ENCODE assay signal across 17 mouse cellular contexts in the genomic region with DNA sequence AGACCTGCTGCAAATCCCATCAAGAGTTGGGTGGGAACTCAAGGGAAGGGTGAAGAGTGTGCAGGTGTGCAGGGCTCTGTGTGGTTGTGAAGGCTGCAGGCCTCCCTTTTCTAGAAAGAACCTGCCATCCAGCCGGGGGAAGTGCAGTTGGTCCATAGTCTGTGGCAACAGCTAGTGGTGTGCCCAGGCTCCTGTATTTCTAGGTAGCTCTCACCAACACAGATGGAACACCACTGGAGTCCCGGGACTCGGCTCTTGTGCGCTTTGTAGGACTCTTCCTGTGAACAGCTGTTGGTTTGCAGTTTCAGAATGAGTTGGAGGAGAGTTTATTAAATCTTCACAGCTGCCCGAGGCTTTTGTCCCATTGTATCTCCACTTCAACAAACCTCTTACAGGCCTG.
DNase-seq lines count a peak whose midpoint lies in the region; ATAC-seq and TF ChIP-seq lines count a peak whose summit lies in the region.
"Had no signal": no experiment of that assay in that cellular context is flagged by ENCODE, and none has a peak within 500 bp of the region (broad histone marks: within the 10 kb centered on the region; RNA-seq: fewer than 3 reads in every experiment).

No protein-coding gene starts in this region.

- no peak overlapping the region for H3K4me3 ChIP-seq in heart, embryonic 12.5 days
- H3K4me3 ChIP-seq in midbrain, embryonic 10.5 days = no peak overlapping the region
- H3K4me3 ChIP-seq in midbrain, embryonic 13.5 days (replicated peaks) = no peak overlapping the region
- no peak overlapping the region for H3K4me3 ChIP-seq in gastrocnemius, adult 2 months
- H3K4me3 ChIP-seq: embryonic facial prominence, embryonic 13.5 days; forebrain, embryonic 13.5 days; hindbrain, embryonic 12.5 days had no signal

- H3K4me1 ChIP-seq in heart, embryonic 12.5 days (replicated peaks) = 0 out of 2 replicates have a peak, but pooled peaks cover 2% of the 10 kb centered on the region
- peaks cover 5% of the 10 kb centered on the region for H3K4me1 ChIP-seq in midbrain, embryonic 10.5 days
- 0 out of 2 replicates have a peak, but pooled peaks cover 5% of the 10 kb centered on the region for H3K4me1 ChIP-seq in midbrain, embryonic 13.5 days (replicated peaks)
- H3K4me1 ChIP-seq: embryonic facial prominence, embryonic 13.5 days; forebrain, embryonic 13.5 days; hindbrain, embryonic 12.5 days had no signal

- TF ChIP-seq CTCF in gastrocnemius, adult 2 months (IDR thresholded peaks at IDR 0.05) = no peak

- 71% methylated on average over 5 of the region's 5 CpGs for WGBS in heart, embryonic 12.5 days
- 85% methylated on average over 5 of the region's 5 CpGs for WGBS in midbrain, embryonic 10.5 days
- 90% methylated on average over 5 of the region's 5 CpGs for WGBS in midbrain, embryonic 13.5 days

- peaks cover 4% of the 10 kb centered on the region; the same call in 1 of the 2 replicates for H3K27me3 ChIP-seq in heart, embryonic 12.5 days (replicated peaks)
- H3K27me3 ChIP-seq in midbrain, embryonic 10.5 days (ENCODE audit: low read depth, poor library complexity, severe bottlenecking) = 0 out of 2 replicates have a peak, but pooled peaks cover 6% of the 10 kb centered on the region
- no peaks in the 10 kb centered on the region for H3K27me3 ChIP-seq in midbrain, embryonic 13.5 days
- H3K27me3 ChIP-seq: embryonic facial prominence, embryonic 13.5 days; forebrain, embryonic 13.5 days had no signal

- ATAC-seq in heart, embryonic 12.5 days (ENCODE audit: insufficient number of reproducible peaks, low FRiP score) = no peak
- no peak for ATAC-seq in midbrain, embryonic 13.5 days
- ATAC-seq: CD4-positive, CD25-positive, alpha-beta regulatory T cell, adult 4 months; forebrain, embryonic 13.5 days; forebrain, postnatal 0 days; hindbrain, embryonic 16.5 days; inflammation-experienced regulatory T-cells, adult 6 months had no signal

- H3K9ac ChIP-seq in heart, embryonic 12.5 days = no peak overlapping the region
- H3K9ac ChIP-seq in midbrain, embryonic 13.5 days (replicated peaks) = no peak overlapping the region
- H3K9ac ChIP-seq: embryonic facial prominence, embryonic 13.5 days; forebrain, embryonic 13.5 days; forebrain, postnatal 0 days; hindbrain, embryonic 12.5 days had no signal

- H3K4me2 ChIP-seq in heart, embryonic 12.5 days = no peak overlapping the region
- H3K4me2 ChIP-seq in midbrain, embryonic 13.5 days (replicated peaks) = no peak overlapping the region
- H3K4me2 ChIP-seq: embryonic facial prominence, embryonic 13.5 days; forebrain, embryonic 13.5 days; hindbrain, embryonic 12.5 days had no signal

- H3K27ac ChIP-seq in heart, embryonic 12.5 days (ENCODE audit: poor library complexity, severe bottlenecking) = no peak overlapping the region
- 0 out of 2 replicates have a peak overlapping the region, but pooled peaks have one; percentile 1 for H3K27ac ChIP-seq in midbrain, embryonic 10.5 days (replicated peaks)
- no peak overlapping the region for H3K27ac ChIP-seq in midbrain, embryonic 13.5 days
- no peak overlapping the region for H3K27ac ChIP-seq in gastrocnemius, adult 2 months
- H3K27ac ChIP-seq: embryonic facial prominence, embryonic 13.5 days; forebrain, embryonic 13.5 days; hindbrain, embryonic 12.5 days had no signal

- peak; percentile 28 for DNase-seq in cerebellum, adult 11-12 months
- DNase-seq in cerebellum, postnatal 4 days (ENCODE audit: low spot score in 2 of 2) = no peak
- DNase-seq in heart, adult 11 months = peak; percentile 86
- DNase-seq in midbrain, embryonic 10.5 days (ENCODE audit: low spot score) = no peak
- DNase-seq in gastrocnemius, adult 2 months = no peak
- DNase-seq: adrenal gland, adult 8-10 months; B cell, adult 2 months; forebrain, postnatal 0 days had no signal

- intact Hi-C loops in gastrocnemius, adult 2 months (cut with DNase I) = no loop called here

- H3K9me3 ChIP-seq in heart, embryonic 12.5 days (replicated peaks) = no peaks in the 10 kb centered on the region
- no peaks in the 10 kb centered on the region for H3K9me3 ChIP-seq in midbrain, embryonic 10.5 days (replicated peaks)
- no peaks in the 10 kb centered on the region for H3K9me3 ChIP-seq in midbrain, embryonic 13.5 days
- H3K9me3 ChIP-seq: embryonic facial prominence, embryonic 13.5 days; forebrain, embryonic 13.5 days; hindbrain, embryonic 12.5 days had no signal

- H3K36me3 ChIP-seq in heart, embryonic 12.5 days = no peaks in the 10 kb centered on the region
- H3K36me3 ChIP-seq in midbrain, embryonic 10.5 days = no peaks in the 10 kb centered on the region
- H3K36me3 ChIP-seq in midbrain, embryonic 13.5 days = no peaks in the 10 kb centered on the region
- H3K36me3 ChIP-seq: embryonic facial prominence, embryonic 13.5 days; G1E; hindbrain, embryonic 12.5 days had no signal

Comparison
In these comparisons a context has a peak if more than half of its experiments do, and no peak if none do; other contexts are left out.
1. DNase-seq: peak in cerebellum, adult 11-12 months (single experiment) and heart, adult 11 months (single experiment); none in cerebellum, postnatal 4 days (0 of 2), midbrain, embryonic 10.5 days (single experiment) and gastrocnemius, adult 2 months (single experiment).